Mouse (Mus musculus) frontal cortex, adult 2 months (tissue): ENCODE data around the gene Il4i1. TPM values are rescaled to one million over a fixed set of nuclear protein-coding genes. Genes with fewer than 3 reads are reported as not detected.

Source experiments
- polyA plus RNA-seq: library from polyadenylated mRNA; depleted of rRNA; stranded (reverse); fragments of >200 nt; gene quantifications from 2 replicates; pipeline ENCODE4 v1.2.3, GENCODE M21; 2012; rRNA removed

The Il4i1 gene
- polyA plus RNA-seq, 1 experiment: 2.2 TPM

Other genes starting within 250 kb of the Il4i1 start
- 0.40 and 0.54 TPM in 2 replicates for gene Napsa, start 244.0 kb upstream of the Il4i1 start, polyA plus RNA-seq
- gene Kcnc3, start 225.7 kb upstream of the Il4i1 start, polyA plus RNA-seq: 47.9 and 49.9 TPM in 2 replicates
- gene Myh14, start 145.5 kb upstream of the Il4i1 start, polyA plus RNA-seq: 17.5 and 18.6 TPM in 2 replicates
- gene Izumo2, start 107.6 kb upstream of the Il4i1 start, polyA plus RNA-seq: not detected in 2 replicates
- 33.9 and 38.2 TPM in 2 replicates for gene Vrk3, start 68.0 kb upstream of the Il4i1 start, polyA plus RNA-seq
- gene Zfp473, start 65.3 kb upstream of the Il4i1 start, polyA plus RNA-seq: 0.55 and 0.62 TPM in 2 replicates
- gene Nup62, start 299 bp upstream of the Il4i1 start, polyA plus RNA-seq: 29.1 and 29.3 TPM in 2 replicates
- 24.2 and 35.6 TPM in 2 replicates for gene Atf5, start 271 bp downstream of the Il4i1 start, polyA plus RNA-seq
- gene Akt1s1, start 32.6 kb downstream of the Il4i1 start, polyA plus RNA-seq: 87.0 and 108 TPM in 2 replicates
- gene Tbc1d17, start 32.7 kb downstream of the Il4i1 start, polyA plus RNA-seq: 84.3 and 106 TPM in 2 replicates
- 42.3 and 44.9 TPM in 2 replicates for gene Pnkp, start 40.8 kb downstream of the Il4i1 start, polyA plus RNA-seq
- gene Ptov1, start 53.4 kb downstream of the Il4i1 start, polyA plus RNA-seq: 408 and 469 TPM in 2 replicates
- 123 and 130 TPM in 2 replicates for gene Med25, start 76.3 kb downstream of the Il4i1 start, polyA plus RNA-seq
- gene Fuz, start 79.7 kb downstream of the Il4i1 start, polyA plus RNA-seq: 30.4 and 32.4 TPM in 2 replicates
- 216 and 254 TPM in 2 replicates for gene Ap2a1, start 113.1 kb downstream of the Il4i1 start, polyA plus RNA-seq
- 1.4 TPM in 2 replicates for gene Tsks, start 126.8 kb downstream of the Il4i1 start, polyA plus RNA-seq
- gene Cpt1c, start 158.5 kb downstream of the Il4i1 start, polyA plus RNA-seq: 151 TPM in 2 replicates
- gene Prmt1, start 170.2 kb downstream of the Il4i1 start, polyA plus RNA-seq: 217 and 232 TPM in 2 replicates
- 88.4 and 88.6 TPM in 2 replicates for gene Irf3, start 181.3 kb downstream of the Il4i1 start, polyA plus RNA-seq
- 5.4 and 5.9 TPM in 2 replicates for gene Bcl2l12, start 182.3 kb downstream of the Il4i1 start, polyA plus RNA-seq
- gene Scaf1, start 200.0 kb downstream of the Il4i1 start, polyA plus RNA-seq: 126 and 127 TPM in 2 replicates
- gene Rras, start 201.6 kb downstream of the Il4i1 start, polyA plus RNA-seq: 27.6 and 32.5 TPM in 2 replicates
- gene Prr12, start 236.5 kb downstream of the Il4i1 start, polyA plus RNA-seq: 20.5 and 22.4 TPM in 2 replicates
- gene Nosip, start 246.0 kb downstream of the Il4i1 start, polyA plus RNA-seq: 81.7 and 86.5 TPM in 2 replicates
- gene Prrg2, start 246.3 kb downstream of the Il4i1 start, polyA plus RNA-seq: 15.5 and 15.6 TPM in 2 replicates